ENCODE assay signal across 8 mouse cellular contexts in genomic region chr5:25101126-25101523, GRCm38 (mm10). TPM values are rescaled to one million over a fixed set of nuclear protein-coding genes. Genes with fewer than 3 reads are reported as not detected.
DNase-seq lines count a peak whose midpoint lies in the region; ATAC-seq and TF ChIP-seq lines count a peak whose summit lies in the region.

No protein-coding gene starts in this region.

- peaks cover 13% of the 10 kb centered on the region for H3K79me2 ChIP-seq in liver, adult 2 months (ENCODE audit: control insufficient read depth, insufficient read depth, low read length)

- peaks cover 10% of the 10 kb centered on the region for H3K4me1 ChIP-seq in hindbrain, embryonic 14.5 days (replicated peaks; ENCODE audit: control insufficient read depth, insufficient read depth, low read length)
- peaks cover 28% of the 10 kb centered on the region for H3K4me1 ChIP-seq in liver, adult 2 months (ENCODE audit: control insufficient read depth, insufficient read depth, low read length)
- H3K4me1 ChIP-seq in midbrain, embryonic 15.5 days: peaks cover 22% of the 10 kb centered on the region
- peaks cover 20% of the 10 kb centered on the region for H3K4me1 ChIP-seq in thymus, adult 2 months (replicated peaks; ENCODE audit: control insufficient read depth, insufficient read depth, low read length)

- no peaks in the 10 kb centered on the region for H3K9me3 ChIP-seq in hindbrain, embryonic 14.5 days (ENCODE audit: control insufficient read depth, low read length)
- no peaks in the 10 kb centered on the region for H3K9me3 ChIP-seq in midbrain, embryonic 15.5 days

- H3K4me2 ChIP-seq in hindbrain, embryonic 14.5 days (replicated peaks): peak overlapping the region; percentile 100
- peak overlapping the region; percentile 100 for H3K4me2 ChIP-seq in midbrain, embryonic 15.5 days

- no peak overlapping the region for H3K27ac ChIP-seq in hindbrain, embryonic 14.5 days
- peak overlapping the region; percentile 93 for H3K27ac ChIP-seq in liver, adult 2 months (replicated peaks; ENCODE audit: insufficient read depth, low read depth, low read length)
- no peak overlapping the region for H3K27ac ChIP-seq in midbrain, embryonic 15.5 days
- H3K27ac ChIP-seq in thymus, adult 2 months (ENCODE audit: control insufficient read depth, insufficient read depth, low read length): no peak overlapping the region

- H3K36me3 ChIP-seq in hindbrain, embryonic 14.5 days (replicated peaks; ENCODE audit: control insufficient read depth, insufficient read depth): no peaks in the 10 kb centered on the region
- no peaks in the 10 kb centered on the region for H3K36me3 ChIP-seq in liver, adult 2 months (ENCODE audit: control insufficient read depth, insufficient read depth, low read length)
- no peaks in the 10 kb centered on the region for H3K36me3 ChIP-seq in midbrain, embryonic 15.5 days (replicated peaks)
- no peaks in the 10 kb centered on the region for H3K36me3 ChIP-seq in thymus, adult 2 months (ENCODE audit: control insufficient read depth, insufficient read depth, low read length)

- TF ChIP-seq POLR2A in liver, adult 2 months (IDR thresholded peaks at IDR 0.05; ENCODE audit: extremely low read depth, insufficient read depth, low read length): no peak
- no peak for TF ChIP-seq POLR2A in thymus, adult 2 months (IDR thresholded peaks at IDR 0.05; ENCODE audit: control insufficient read depth, extremely low read depth, insufficient read depth, low read length, poor library complexity)

- peak; percentile 43 to 53 for DNase-seq in right cerebral cortex, adult 2 months (ENCODE audit: low spot score in 2 of 2)
- no peak for DNase-seq in right cerebral cortex, postnatal 4 days
- peak; percentile 69 for DNase-seq in adrenal gland, postnatal 25 days
- DNase-seq in gastrocnemius, adult 18-20 months (ENCODE audit: low spot score): peak; percentile 75
- peak; percentile 33 for DNase-seq in hindbrain, embryonic 14.5 days (ENCODE audit: low spot score)
- DNase-seq in liver, adult 2 months (ENCODE audit: extremely low read depth, low read depth, low spot score): peak; percentile 98
- DNase-seq in thymus, adult 2 months: no peak

- WGBS in hindbrain, embryonic 14.5 days: under 1% methylated on average over 25 of the region's 25 CpGs
- WGBS in liver, adult 2 months: under 1% methylated on average over 25 of the region's 25 CpGs
- WGBS in midbrain, embryonic 15.5 days: under 1% methylated on average over 25 of the region's 25 CpGs
- WGBS in thymus, adult 2 months: under 1% methylated on average over 25 of the region's 25 CpGs

- H3K9ac ChIP-seq in hindbrain, embryonic 14.5 days: peak overlapping the region; percentile 58
- H3K9ac ChIP-seq in liver, adult 2 months (ENCODE audit: low read depth, low read length): peak overlapping the region; percentile 94
- H3K9ac ChIP-seq in midbrain, embryonic 15.5 days: peak overlapping the region; percentile 50

- H3K4me3 ChIP-seq in hindbrain, embryonic 14.5 days (replicated peaks; ENCODE audit: low read length): peak overlapping the region; percentile 57
- peak overlapping the region; percentile 85 for H3K4me3 ChIP-seq in liver, adult 2 months (ENCODE audit: insufficient read depth, low read depth, low read length)
- H3K4me3 ChIP-seq in midbrain, embryonic 15.5 days: peak overlapping the region; percentile 59
- peak overlapping the region; percentile 56 for H3K4me3 ChIP-seq in thymus, adult 2 months (ENCODE audit: control insufficient read depth, insufficient read depth, low read length)

- peak; percentile 31; the same call in 1 of the 2 replicates for ATAC-seq in hindbrain, embryonic 14.5 days (ENCODE audit: low FRiP score)
- ATAC-seq in midbrain, embryonic 15.5 days (replicated peaks): no peak; the same call in 1 of the 2 replicates

- TF ChIP-seq CTCF in liver, adult 2 months (IDR thresholded peaks at IDR 0.05; ENCODE audit: low read depth, low read length): 0 out of 2 replicates have a peak, but pooled peaks have one; percentile 19
- no peak for TF ChIP-seq CTCF in thymus, adult 2 months (IDR thresholded peaks at IDR 0.05; ENCODE audit: borderline replicate concordance, control insufficient read depth, extremely low read depth, insufficient read depth, low read length, poor library complexity)

- peaks cover 40% of the 10 kb centered on the region for H3K27me3 ChIP-seq in hindbrain, embryonic 14.5 days (ENCODE audit: control insufficient read depth, insufficient read depth, low read length)
- no peaks in the 10 kb centered on the region for H3K27me3 ChIP-seq in liver, adult 2 months (ENCODE audit: control insufficient read depth, insufficient read depth, low read length)
- H3K27me3 ChIP-seq in midbrain, embryonic 15.5 days (replicated peaks): peaks cover 47% of the 10 kb centered on the region
- H3K27me3 ChIP-seq in thymus, adult 2 months (ENCODE audit: control insufficient read depth, insufficient read depth, low read length): no peaks in the 10 kb centered on the region

RNA-seq across cellular contexts. Expression of gene Prkag2, which starts 0.7 kb away (rescaled TPM):
- 32.5 and 34.8 TPM in 2 replicates for total RNA-seq in adrenal gland, postnatal 25 days (2021)
- 1 to 10 TPM; 6.7 to 9.9 TPM for total RNA-seq in gastrocnemius, adult 18-20 months (2021)
- polyA plus RNA-seq in hindbrain, embryonic 14.5 days (2014; fragmentation: Nextera tagmentation; extraction: Ambion mirVana): 105 and 106 TPM in 2 replicates
- total RNA-seq in liver, adult 2 months (2014; rRNA removed): 19.1 and 21.1 TPM in 2 replicates
- 12.4 and 14.8 TPM in 2 replicates for polyA plus RNA-seq in liver, adult 2 months (2012; rRNA removed)
- polyA plus RNA-seq in midbrain, embryonic 15.5 days (2015; fragmentation: Nextera tagmentation; extraction: Ambion mirVana): 93.7 and 102 TPM in 2 replicates
- polyA plus RNA-seq in thymus, adult 2 months (2012; rRNA removed): 21.4 and 23.5 TPM in 2 replicates

Comparison
In these comparisons a context has a peak if more than half of its experiments do, and no peak if none do; other contexts are left out.
1. DNase-seq: peak in right cerebral cortex, adult 2 months (2 of 2), adrenal gland, postnatal 25 days (single experiment), gastrocnemius, adult 18-20 months (single experiment), hindbrain, embryonic 14.5 days (single experiment) and liver, adult 2 months (single experiment); none in right cerebral cortex, postnatal 4 days (single experiment) and thymus, adult 2 months (single experiment).
2. Peak in every context shown above with its lines, with median percentiles within 50 percentile points of each other: H3K4me3 ChIP-seq and H3K9ac ChIP-seq.